28 mouse cellular contexts compared by ENCODE assay signal in genomic region chr19:4197180-4197579, GRCm38 (mm10). TPM values are rescaled to one million over a fixed set of nuclear protein-coding genes. Genes with fewer than 3 reads are reported as not detected.
DNase-seq lines count a peak whose midpoint lies in the region; ATAC-seq and TF ChIP-seq lines count a peak whose summit lies in the region.
"Had no signal": no experiment of that assay in that cellular context is flagged by ENCODE, and none has a peak within 500 bp of the region (broad histone marks: within the 10 kb centered on the region; RNA-seq: fewer than 3 reads in every experiment).

No protein-coding gene starts in this region.

- H3K9me3 ChIP-seq in kidney, embryonic 15.5 days (replicated peaks) = no peaks in the 10 kb centered on the region
- H3K9me3 ChIP-seq in CH12.LX (replicated peaks; ENCODE audit: low read length) (no peaks in the 10 kb centered on the region), ES-E14 (ENCODE audit: control insufficient read depth, insufficient read depth, low read depth, low read length) (no peaks in the 10 kb centered on the region)
- no peaks in the 10 kb centered on the region for H3K9me3 ChIP-seq in limb, embryonic 15.5 days
- H3K9me3 ChIP-seq: embryonic facial prominence, embryonic 15.5 days; forebrain, embryonic 10.5 days; heart, embryonic 12.5 days; midbrain, embryonic 10.5 days; stomach, embryonic 15.5 days had no signal

- H3K27ac ChIP-seq in kidney, embryonic 15.5 days = 0 out of 2 replicates have a peak overlapping the region, but pooled peaks have one; percentile 45
- no peak overlapping the region for H3K27ac ChIP-seq in CH12.LX (ENCODE audit: insufficient read depth, low read depth)
- H3K27ac ChIP-seq in ES-E14 (ENCODE audit: insufficient read depth, low read depth, low read length, poor library complexity, severe bottlenecking) = no peak overlapping the region
- H3K27ac ChIP-seq in limb, embryonic 15.5 days = peak overlapping the region; percentile 22; the same call in 1 of the 2 replicates
- H3K27ac ChIP-seq: embryonic facial prominence, embryonic 15.5 days; forebrain, embryonic 10.5 days; left cerebral cortex, adult 2 months; liver, embryonic 14.5 days; midbrain, embryonic 10.5 days had no signal

- no peaks in the 10 kb centered on the region for H3K27me3 ChIP-seq in kidney, embryonic 15.5 days
- no peaks in the 10 kb centered on the region for H3K27me3 ChIP-seq in CH12.LX (replicated peaks)
- no peaks in the 10 kb centered on the region for H3K27me3 ChIP-seq in limb, embryonic 15.5 days
- H3K27me3 ChIP-seq: embryonic facial prominence, embryonic 15.5 days; heart, embryonic 12.5 days; stomach, embryonic 15.5 days had no signal

- peaks cover 37% of the 10 kb centered on the region for H3K79me2 ChIP-seq in CH12.LX (replicated peaks; ENCODE audit: control insufficient read depth, extremely low read depth, insufficient read depth, poor library complexity, severe bottlenecking)

- H3K4me2 ChIP-seq in kidney, embryonic 15.5 days = no peak overlapping the region
- H3K4me2 ChIP-seq in CH12.LX (ENCODE audit: insufficient read depth, low read depth, poor library complexity, severe bottlenecking) = no peak overlapping the region
- H3K4me2 ChIP-seq in limb, embryonic 15.5 days = no peak overlapping the region
- H3K4me2 ChIP-seq: embryonic facial prominence, embryonic 15.5 days; heart, embryonic 12.5 days; stomach, embryonic 15.5 days had no signal

- TF ChIP-seq CTCF in CH12.LX (conservative IDR thresholded peaks at IDR 0.05 in 1 of 2, IDR thresholded peaks at IDR 0.05 in 1 of 2; ENCODE audit: low read depth in 2 of 2, low read length in 2 of 2) = no peak

- peaks cover 72% of the 10 kb centered on the region for H3K4me1 ChIP-seq in kidney, embryonic 15.5 days
- H3K4me1 ChIP-seq in CH12.LX (ENCODE audit: control insufficient read depth in 1 of 2, insufficient read depth in 2 of 2) (peaks cover 15 to 74% of the 10 kb centered on the region in 2 experiments), ES-E14 (ENCODE audit: control insufficient read depth in 2 of 2, insufficient read depth in 2 of 2, low read length in 2 of 2, poor library complexity in 1 of 2) (peaks cover 2 to 15% of the 10 kb centered on the region in 2 experiments; a peak in 2 of 4 replicates)
- H3K4me1 ChIP-seq in limb, embryonic 15.5 days = peaks cover 64% of the 10 kb centered on the region

- 63% methylated on average over 3 of the region's 3 CpGs for WGBS in kidney, embryonic 15.5 days
- WGBS in limb, embryonic 15.5 days = 58% methylated on average over 3 of the region's 3 CpGs

- TF ChIP-seq RAD21 in CH12.LX (IDR thresholded peaks at IDR 0.05; ENCODE audit: low read depth, low read length) = no peak

- in situ Hi-C loops in CH12.LX (cut with MboI; ENCODE audit: low pct_ligation_motif_present, low pct_unique_long_range_greater_than_20kb, low sequenced_read_pairs) (no loop called here), ES-E14 (cut with MboI; ENCODE audit: low sequenced_read_pairs in 2 of 2, unreplicated experiment in 2 of 2) (no loop called here)

- TF ChIP-seq POLR2A in CH12.LX (IDR thresholded peaks at IDR 0.05; ENCODE audit: low read depth, low read length) = no peak

- H3K36me3 ChIP-seq in kidney, embryonic 15.5 days = peaks cover 70% of the 10 kb centered on the region
- H3K36me3 ChIP-seq in CH12.LX (replicated peaks in 1 of 2; ENCODE audit: control insufficient read depth in 1 of 2, insufficient read depth in 1 of 2, low read length in 1 of 2) (peaks cover 56 to 76% of the 10 kb centered on the region in 2 experiments), ES-E14 (ENCODE audit: control insufficient read depth, insufficient read depth, low read length, poor library complexity, severe bottlenecking) (peaks cover 63% of the 10 kb centered on the region)
- H3K36me3 ChIP-seq in limb, embryonic 15.5 days = peaks cover 60% of the 10 kb centered on the region

- no peak for ATAC-seq in kidney, embryonic 15.5 days (replicated peaks; ENCODE audit: low FRiP score)
- ATAC-seq in limb, embryonic 15.5 days (ENCODE audit: insufficient number of reproducible peaks, low FRiP score, low TSS enrichment, low read depth) = no peak
- no peak for ATAC-seq in CD4-positive, CD25-positive, alpha-beta regulatory T cell, adult 4 months
- ATAC-seq: forebrain, embryonic 16.5 days; lung, postnatal 0 days had no signal

- TF ChIP-seq EP300 in CH12.LX (IDR thresholded peaks at IDR 0.05; ENCODE audit: low read length) = no peak

- dilution Hi-C loops in CH12.LX (cut with MboI; ENCODE audit: extremely low pct_ligation_motif_present, extremely low pct_unique_long_range_greater_than_20kb, low sequenced_read_pairs) = no loop called here

- no peak overlapping the region for H3K4me3 ChIP-seq in kidney, embryonic 15.5 days (replicated peaks)
- H3K4me3 ChIP-seq in CH12.LX (replicated peaks in 1 of 3; ENCODE audit: low read depth in 2 of 3, low read length in 2 of 3, poor library complexity in 1 of 3) (no peak overlapping the region), ES-E14 (ENCODE audit: insufficient read depth in 1 of 2, low read depth in 1 of 2, low read length in 2 of 2, poor library complexity in 1 of 2, severe bottlenecking in 1 of 2) (no peak overlapping the region)
- H3K4me3 ChIP-seq in limb, embryonic 15.5 days = no peak overlapping the region
- H3K4me3 ChIP-seq: embryonic facial prominence, embryonic 15.5 days; heart, embryonic 12.5 days; left cerebral cortex, adult 2 months; midbrain, embryonic 10.5 days; stomach, embryonic 15.5 days had no signal

- no peak for DNase-seq in kidney, adult 9 months
- no peak for DNase-seq in CH12.LX (ENCODE audit: extremely low read depth)
- DNase-seq in ES-E14 (ENCODE audit: low read depth, low spot score) = no peak
- DNase-seq in testis, postnatal 10 days (ENCODE audit: low spot score) = no peak
- DNase-seq: B cell, adult 2 months; cerebellum, adult 11 months; gastrocnemius, postnatal 14 days; kidney, adult 8-10 months; thymus, adult 18-20 months had no signal

- H3K9ac ChIP-seq in kidney, embryonic 15.5 days = no peak overlapping the region; the same call in 1 of the 2 replicates
- H3K9ac ChIP-seq in CH12.LX (ENCODE audit: insufficient read depth, low read depth) (no peak overlapping the region), ES-E14 (ENCODE audit: insufficient read depth, low read depth, low read length, poor library complexity, severe bottlenecking) (no peak overlapping the region)
- H3K9ac ChIP-seq in limb, embryonic 15.5 days = no peak overlapping the region
- H3K9ac ChIP-seq: embryonic facial prominence, embryonic 15.5 days; liver, embryonic 14.5 days; stomach, embryonic 15.5 days had no signal

TF ChIP-seq in CH12.LX, 34 proteins besides CTCF, POLR2A, EP300 and RAD21:
- TF ChIP-seq MAFK (IDR thresholded peaks at IDR 0.05; ENCODE audit: insufficient replicate concordance, low read length) (peak; percentile 65; the same call in 1 of the 2 replicates), ZMIZ1 (IDR thresholded peaks at IDR 0.05; ENCODE audit: low read depth, low read length) (no peak)

TF ChIP-seq in ES-E14, 5 proteins besides CTCF, POLR2A, EP300 and RAD21:
- TF ChIP-seq MAFK (IDR thresholded peaks at IDR 0.05; ENCODE audit: insufficient read depth, low read depth, low read length) = peak; percentile 79
- no peak for TF ChIP-seq ZC3H11A (IDR thresholded peaks at IDR 0.05; ENCODE audit: borderline replicate concordance, low read depth, low read length)

RNA-seq across cellular contexts. Expression of gene Rad9a, which starts 4.3 kb away (rescaled TPM):
- polyA plus RNA-seq in kidney, embryonic 15.5 days (2015; fragmentation: Nextera tagmentation; extraction: Ambion mirVana) = 37.2 and 38.2 TPM in 2 replicates
- total RNA-seq in CH12.LX (2012; rRNA removed) = 20.5 and 22.4 TPM in 2 replicates
- total RNA-seq in CH12.LX (2014; rRNA removed) = 11.5 and 14.3 TPM in 2 replicates
- 20.0 and 21.7 TPM in 2 replicates for polyA plus RNA-seq in CH12.LX (2012; ENCODE audit: insufficient read length, low read depth)
- total RNA-seq in ES-E14 (2012; rRNA removed) = 33.1 and 42.1 TPM in 2 replicates
- polyA plus RNA-seq in limb, embryonic 15.5 days (2015; fragmentation: Nextera tagmentation; extraction: Ambion mirVana) = 31.6 and 33.5 TPM in 2 replicates
- polyA plus RNA-seq in CD4-positive, CD25-positive, alpha-beta regulatory T cell, adult 4 months (2017; shearing (Covaris generic)) = 10 to 100 TPM; 63.6 to 83.6 TPM

RNA-seq across cellular contexts. Expression of gene Ppp1ca, which starts 5.3 kb away (rescaled TPM):
- 953 and 971 TPM in 2 replicates for polyA plus RNA-seq in kidney, embryonic 15.5 days (2015; fragmentation: Nextera tagmentation; extraction: Ambion mirVana)
- total RNA-seq in CH12.LX (2012; rRNA removed) (502 and 585 TPM in 2 replicates), CH12.LX (2014; rRNA removed) (635 and 651 TPM in 2 replicates), ES-E14 (2012; rRNA removed) (407 and 426 TPM in 2 replicates)
- 383 and 389 TPM in 2 replicates for polyA plus RNA-seq in CH12.LX (2012; ENCODE audit: insufficient read length, low read depth)
- 759 and 834 TPM in 2 replicates for polyA plus RNA-seq in limb, embryonic 15.5 days (2015; fragmentation: Nextera tagmentation; extraction: Ambion mirVana)
- 100 to 1,000 TPM; 835 to 936 TPM for polyA plus RNA-seq in CD4-positive, CD25-positive, alpha-beta regulatory T cell, adult 4 months (2017; shearing (Covaris generic))

RNA-seq across cellular contexts. Expression of gene Tbc1d10c, which starts 6.1 kb away (rescaled TPM):
- polyA plus RNA-seq in kidney, embryonic 15.5 days (2015; fragmentation: Nextera tagmentation; extraction: Ambion mirVana) = 2.4 and 3.0 TPM in 2 replicates
- total RNA-seq in CH12.LX (2012; rRNA removed) = 46.3 and 57.8 TPM in 2 replicates
- total RNA-seq in CH12.LX (2014; rRNA removed) = 43.5 and 51.5 TPM in 2 replicates
- polyA plus RNA-seq in CH12.LX (2012; ENCODE audit: insufficient read length, low read depth) = 57.4 and 58.5 TPM in 2 replicates
- total RNA-seq in ES-E14 (2012; rRNA removed) = 2.9 and 3.5 TPM in 2 replicates
- polyA plus RNA-seq in limb, embryonic 15.5 days (2015; fragmentation: Nextera tagmentation; extraction: Ambion mirVana) = 3.9 and 4.5 TPM in 2 replicates
- 100 to 1,000 TPM; 594 to 924 TPM for polyA plus RNA-seq in CD4-positive, CD25-positive, alpha-beta regulatory T cell, adult 4 months (2017; shearing (Covaris generic))

RNA-seq across cellular contexts. Expression of gene Clcf1, which starts 16.9 kb away (rescaled TPM):
- polyA plus RNA-seq in kidney, embryonic 15.5 days (2015; fragmentation: Nextera tagmentation; extraction: Ambion mirVana) = 5.1 and 6.8 TPM in 2 replicates
- total RNA-seq in CH12.LX (2012; rRNA removed) (0.29 and 1.0 TPM in 2 replicates), CH12.LX (2014; rRNA removed) (0.28 TPM in 1 of 2 replicates, not detected in the other), ES-E14 (2012; rRNA removed) (2.2 and 2.7 TPM in 2 replicates)
- polyA plus RNA-seq in CH12.LX (2012; ENCODE audit: insufficient read length, low read depth) = 0.09 TPM in 1 of 2 replicates, not detected in the other
- 8.1 and 8.4 TPM in 2 replicates for polyA plus RNA-seq in limb, embryonic 15.5 days (2015; fragmentation: Nextera tagmentation; extraction: Ambion mirVana)
- 10 to 100 TPM; 35.0 to 46.5 TPM for polyA plus RNA-seq in CD4-positive, CD25-positive, alpha-beta regulatory T cell, adult 4 months (2017; shearing (Covaris generic))

RNA-seq across cellular contexts. Expression of gene AC109138.7, which starts 17.0 kb away (rescaled TPM):
- polyA plus RNA-seq in kidney, embryonic 15.5 days (2015; fragmentation: Nextera tagmentation; extraction: Ambion mirVana) = not detected in 2 replicates
- total RNA-seq in CH12.LX (2012; rRNA removed) = not detected in 2 replicates
- not detected in 2 replicates for total RNA-seq in CH12.LX (2014; rRNA removed)
- not detected in 2 replicates for polyA plus RNA-seq in CH12.LX (2012; ENCODE audit: insufficient read length, low read depth)
- not detected in 2 replicates for total RNA-seq in ES-E14 (2012; rRNA removed)
- not detected in 2 replicates for polyA plus RNA-seq in limb, embryonic 15.5 days (2015; fragmentation: Nextera tagmentation; extraction: Ambion mirVana)
- not detected for polyA plus RNA-seq in CD4-positive, CD25-positive, alpha-beta regulatory T cell, adult 4 months (2017; shearing (Covaris generic))
- total RNA-seq: adrenal gland, adult 2 months; adrenal gland, postnatal 4 days; gastrocnemius, postnatal 14 days; heart, postnatal 14 days; layer of hippocampus, postnatal 10 days; left cerebral cortex, adult 2 months; left cerebral cortex, postnatal 36 days; neutrophil, adult 5-6 weeks had no signal
- polyA plus RNA-seq: adrenal gland, adult 2 months; embryonic facial prominence, embryonic 15.5 days; forebrain, embryonic 10.5 days; forebrain, embryonic 16.5 days; heart, embryonic 12.5 days; hindbrain, embryonic 11.5 days; liver, embryonic 14.5 days; lung, postnatal 0 days; midbrain, embryonic 10.5 days; stomach, embryonic 15.5 days had no signal

Comparison
In these comparisons a context has a peak if more than half of its experiments do, and no peak if none do; other contexts are left out.
1. H3K27ac ChIP-seq: peak in kidney, embryonic 15.5 days (single experiment) and limb, embryonic 15.5 days (single experiment); none in CH12.LX (single experiment) and ES-E14 (single experiment).
2. RNA of gene Tbc1d10c, which starts 6.1 kb away (polyA plus RNA-seq): 594 to 924 TPM in CD4-positive, CD25-positive, alpha-beta regulatory T cell, adult 4 months and 57.4 to 58.5 TPM in CH12.LX; 3.9 to 4.5 TPM in limb, embryonic 15.5 days and 2.4 to 3.0 TPM in kidney, embryonic 15.5 days; every median in the first group is over 10 times any median in the second.